ENCODE assay signal across 15 mouse cellular contexts in genomic region chr8:105266775-105267174, GRCm38 (mm10). TPM values are rescaled to one million over a fixed set of nuclear protein-coding genes. Genes with fewer than 3 reads are reported as not detected.
DNase-seq lines count a peak whose midpoint lies in the region; ATAC-seq and TF ChIP-seq lines count a peak whose summit lies in the region.
"Had no signal": no experiment of that assay in that cellular context is flagged by ENCODE, and none has a peak within 500 bp of the region (broad histone marks: within the 10 kb centered on the region; RNA-seq: fewer than 3 reads in every experiment).

No protein-coding gene starts in this region.

- no peak overlapping the region for H3K4me3 ChIP-seq in bone marrow, adult 2 months (replicated peaks; ENCODE audit: control insufficient read depth, low read depth, low read length)
- H3K4me3 ChIP-seq in forebrain, embryonic 13.5 days, result no peak overlapping the region
- H3K4me3 ChIP-seq: heart, embryonic 10.5 days; lung, embryonic 15.5 days had no signal

- intact Hi-C loops in heart, postnatal 36 days (cut with DNase I), result no loop called here

- H3K9ac ChIP-seq in forebrain, embryonic 13.5 days, result no peak overlapping the region
- H3K9ac ChIP-seq: lung, embryonic 15.5 days had no signal

- 0 out of 2 replicates have a peak overlapping the region, but pooled peaks have one; percentile 36 for H3K27ac ChIP-seq in bone marrow, adult 2 months (ENCODE audit: control insufficient read depth, insufficient read depth, low read depth, low read length, poor library complexity)
- H3K27ac ChIP-seq in forebrain, embryonic 13.5 days, result no peak overlapping the region
- H3K27ac ChIP-seq: heart, embryonic 10.5 days; lung, embryonic 15.5 days had no signal

- DNase-seq in cerebellum, adult 9-11 months, result peak; percentile 41
- DNase-seq in cerebellum, postnatal 36 days, result no peak
- DNase-seq in CD4-positive helper T cell, adult 2 months (ENCODE audit: low read depth, low spot score), result peak; percentile 79
- DNase-seq in splenic B cell, adult 2 months (ENCODE audit: low read depth, low spot score), result peak; percentile 78
- no peak for DNase-seq in heart, postnatal 36 days
- DNase-seq: kidney, adult 2 months had no signal

- 51% methylated on average over 13 of the region's 13 CpGs for WGBS in bone marrow, adult 2 months
- 10% methylated on average over 13 of the region's 13 CpGs for WGBS in forebrain, embryonic 13.5 days

- no peaks in the 10 kb centered on the region for H3K27me3 ChIP-seq in splenic B cell, adult 2 months (ENCODE audit: control insufficient read depth, insufficient read depth, low read length, poor library complexity, severe bottlenecking)
- H3K27me3 ChIP-seq in forebrain, embryonic 13.5 days, result peaks cover 96% of the 10 kb centered on the region

- no peak overlapping the region for H3K4me2 ChIP-seq in forebrain, embryonic 13.5 days
- H3K4me2 ChIP-seq: lung, embryonic 15.5 days had no signal

- no peak for TF ChIP-seq POLR2A in bone marrow, adult 2 months (IDR thresholded peaks at IDR 0.05; ENCODE audit: borderline replicate concordance, control insufficient read depth, low read depth, low read length)

- no peak for ATAC-seq in megakaryocyte progenitor cell, adult 5-6 weeks (replicated peaks; ENCODE audit: poor library complexity)
- ATAC-seq in forebrain, embryonic 13.5 days, result no peak

- TF ChIP-seq CTCF in bone marrow, adult 2 months (IDR thresholded peaks at IDR 0.05; ENCODE audit: control insufficient read depth, insufficient read depth, low read length), result no peak

- no peaks in the 10 kb centered on the region; the same call in 1 of the 2 replicates for H3K9me3 ChIP-seq in forebrain, embryonic 13.5 days (replicated peaks)
- H3K9me3 ChIP-seq: heart, embryonic 10.5 days; lung, embryonic 15.5 days had no signal

- no peaks in the 10 kb centered on the region for H3K36me3 ChIP-seq in splenic B cell, adult 2 months (ENCODE audit: control insufficient read depth, insufficient read depth, low read length, poor library complexity, severe bottlenecking)
- no peaks in the 10 kb centered on the region for H3K36me3 ChIP-seq in forebrain, embryonic 13.5 days (ENCODE audit: poor library complexity, severe bottlenecking)
- H3K36me3 ChIP-seq: heart, embryonic 10.5 days; lung, embryonic 15.5 days had no signal

- H3K4me1 ChIP-seq in bone marrow, adult 2 months (ENCODE audit: control insufficient read depth, insufficient read depth, low read length), result no peaks in the 10 kb centered on the region; the same call in 1 of the 2 replicates
- peaks cover 44% of the 10 kb centered on the region for H3K4me1 ChIP-seq in forebrain, embryonic 13.5 days

RNA-seq across cellular contexts. Expression of gene Fbxl8, which starts 2.3 kb away (rescaled TPM):
- polyA plus RNA-seq in bone marrow, adult 2 months (2011; ENCODE audit: insufficient read depth, insufficient read length, low replicate concordance, missing spikeins), result 0.50 and 3.7 TPM in 2 replicates
- total RNA-seq in megakaryocyte progenitor cell, adult 5-6 weeks (2015), result 2.3 and 3.2 TPM in 2 replicates
- total RNA-seq in megakaryocyte progenitor cell, adult 5-6 weeks (2017), result 1.2 and 2.3 TPM in 2 replicates
- total RNA-seq in heart, postnatal 36 days (2021), result 1 to 10 TPM; 2.3 to 3.4 TPM
- 0.44 and 0.58 TPM in 2 replicates for polyA plus RNA-seq in forebrain, embryonic 13.5 days (2015; fragmentation: Nextera tagmentation; extraction: Ambion mirVana)

RNA-seq across cellular contexts. Expression of gene Tradd, which starts 2.4 kb away (rescaled TPM):
- polyA plus RNA-seq in bone marrow, adult 2 months (2011; ENCODE audit: insufficient read depth, insufficient read length, low replicate concordance, missing spikeins), result 11.3 and 12.0 TPM in 2 replicates
- 7.0 and 8.7 TPM in 2 replicates for total RNA-seq in megakaryocyte progenitor cell, adult 5-6 weeks (2015)
- total RNA-seq in megakaryocyte progenitor cell, adult 5-6 weeks (2017), result 14.2 and 15.4 TPM in 2 replicates
- 1 to 10 TPM; 4.9 to 5.8 TPM for total RNA-seq in heart, postnatal 36 days (2021)
- 13.2 and 13.3 TPM in 2 replicates for polyA plus RNA-seq in forebrain, embryonic 13.5 days (2015; fragmentation: Nextera tagmentation; extraction: Ambion mirVana)

RNA-seq across cellular contexts. Expression of gene Hsf4, which starts 2.8 kb away (rescaled TPM):
- polyA plus RNA-seq in bone marrow, adult 2 months (2011; ENCODE audit: insufficient read depth, insufficient read length, low replicate concordance, missing spikeins), result 0.95 TPM in 1 of 2 replicates, not detected in the other
- not detected in 2 replicates for total RNA-seq in megakaryocyte progenitor cell, adult 5-6 weeks (2015)
- not detected in 2 replicates for total RNA-seq in megakaryocyte progenitor cell, adult 5-6 weeks (2017)
- 1 to 10 TPM; 1.6 to 2.6 TPM for total RNA-seq in heart, postnatal 36 days (2021)
- polyA plus RNA-seq in forebrain, embryonic 13.5 days (2015; fragmentation: Nextera tagmentation; extraction: Ambion mirVana), result 0.10 and 0.13 TPM in 2 replicates
- total RNA-seq: hematopoietic stem cell, adult 5-6 weeks; megakaryocyte-erythroid progenitor cell, adult 5-6 weeks had no signal
- polyA plus RNA-seq: neural tube, embryonic 11.5 days; stomach, embryonic 16.5 days had no signal

RNA-seq across cellular contexts. Expression of gene Nol3, which starts 9.2 kb away (rescaled TPM):
- 0.70 TPM in 1 of 2 replicates, not detected in the other for polyA plus RNA-seq in bone marrow, adult 2 months (2011; ENCODE audit: insufficient read depth, insufficient read length, low replicate concordance, missing spikeins)
- not detected in 2 replicates for total RNA-seq in megakaryocyte progenitor cell, adult 5-6 weeks (2015)
- 0.04 TPM in 1 of 2 replicates, not detected in the other for total RNA-seq in megakaryocyte progenitor cell, adult 5-6 weeks (2017)
- 10 to 100 TPM; 19.3 to 22.1 TPM for total RNA-seq in heart, postnatal 36 days (2021)
- polyA plus RNA-seq in forebrain, embryonic 13.5 days (2015; fragmentation: Nextera tagmentation; extraction: Ambion mirVana), result 2.4 and 3.0 TPM in 2 replicates
- total RNA-seq: megakaryocyte-erythroid progenitor cell, adult 5-6 weeks had no signal

RNA-seq across cellular contexts. Expression of gene B3gnt9, which starts 11.8 kb away (rescaled TPM):
- 0.82 TPM in 1 of 2 replicates, not detected in the other for polyA plus RNA-seq in bone marrow, adult 2 months (2011; ENCODE audit: insufficient read depth, insufficient read length, low replicate concordance, missing spikeins)
- 0.22 and 0.27 TPM in 2 replicates for total RNA-seq in megakaryocyte progenitor cell, adult 5-6 weeks (2015)
- total RNA-seq in megakaryocyte progenitor cell, adult 5-6 weeks (2017), result 0.17 and 0.37 TPM in 2 replicates
- 1 to 10 TPM; 4.4 to 5.7 TPM for total RNA-seq in heart, postnatal 36 days (2021)
- polyA plus RNA-seq in forebrain, embryonic 13.5 days (2015; fragmentation: Nextera tagmentation; extraction: Ambion mirVana), result 1.3 and 2.4 TPM in 2 replicates
- total RNA-seq: hematopoietic stem cell, adult 5-6 weeks had no signal

Comparison
In these comparisons a context has a peak if more than half of its experiments do, and no peak if none do; other contexts are left out.
1. DNase-seq: peak in cerebellum, adult 9-11 months (single experiment), CD4-positive helper T cell, adult 2 months (single experiment) and splenic B cell, adult 2 months (single experiment); none in cerebellum, postnatal 36 days (0 of 2) and heart, postnatal 36 days (0 of 2).